In the genomic region with DNA sequence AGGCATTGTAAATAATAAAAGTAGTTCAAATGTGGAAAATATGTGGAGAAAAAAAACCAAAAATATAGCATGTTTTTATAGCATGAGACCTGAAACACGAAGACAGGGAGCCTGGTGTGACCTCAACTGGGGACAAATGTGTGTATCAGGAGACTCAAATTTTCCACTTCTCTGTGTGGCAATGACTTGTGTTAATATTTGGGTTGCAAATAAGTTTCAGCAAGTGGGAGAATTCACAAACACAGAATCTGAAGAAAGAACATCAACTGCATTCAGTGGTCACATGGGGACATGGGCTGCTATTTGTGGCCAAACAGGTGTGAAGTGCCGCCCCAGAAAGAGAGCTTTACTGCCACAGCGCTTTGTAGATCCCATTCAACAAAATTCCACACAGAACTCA, we compare ENCODE assay signal across 25 mouse cellular contexts. TPM values are rescaled to one million over a fixed set of nuclear protein-coding genes. Genes with fewer than 3 reads are reported as not detected.
"Had no signal": no experiment of that assay in that cellular context is flagged by ENCODE, and none has a peak within 500 bp of the region (broad histone marks: within the 10 kb centered on the region; RNA-seq: fewer than 3 reads in every experiment).

No protein-coding gene starts in this region.

- H3K36me3 ChIP-seq: heart, embryonic 12.5 days; hindbrain, embryonic 10.5 days; hindbrain, embryonic 12.5 days; kidney, embryonic 15.5 days; limb, embryonic 10.5 days; limb, embryonic 12.5 days had no signal

- ATAC-seq: hindbrain, embryonic 16.5 days; intestine, embryonic 16.5 days had no signal

- H3K9ac ChIP-seq: heart, embryonic 12.5 days; hindbrain, embryonic 12.5 days; hindbrain, embryonic 14.5 days; kidney, embryonic 15.5 days; limb, embryonic 12.5 days; liver, embryonic 14.5 days had no signal

- H3K4me1 ChIP-seq: heart, embryonic 12.5 days; hindbrain, embryonic 10.5 days; limb, embryonic 10.5 days; limb, embryonic 12.5 days had no signal

- DNase-seq: gastrocnemius, adult 2 months; gastrocnemius, postnatal 10 days; gastrocnemius, postnatal 25 days; heart, adult 2 months; heart, postnatal 10 days; heart, postnatal 4 days; kidney, adult 2 months; kidney, adult 9 months; kidney, postnatal 14 days; kidney, postnatal 36 days; layer of hippocampus, adult 9-11 months; layer of hippocampus, postnatal 36 days had no signal

- H3K27me3 ChIP-seq: heart, embryonic 12.5 days; hindbrain, embryonic 12.5 days; kidney, embryonic 15.5 days; limb, embryonic 12.5 days had no signal

- H3K4me3 ChIP-seq: gastrocnemius, adult 2 months; heart, adult 2 months; heart, embryonic 12.5 days; hindbrain, embryonic 10.5 days; hindbrain, embryonic 12.5 days; kidney, embryonic 15.5 days; left cerebral cortex, adult 2 months; limb, embryonic 10.5 days; limb, embryonic 12.5 days had no signal

- H3K27ac ChIP-seq: gastrocnemius, adult 2 months; heart, adult 2 months; hindbrain, embryonic 10.5 days; hindbrain, embryonic 12.5 days; hindbrain, embryonic 14.5 days; kidney, embryonic 15.5 days; kidney, postnatal 0 days; left cerebral cortex, adult 2 months; limb, embryonic 10.5 days; limb, embryonic 12.5 days; liver, embryonic 14.5 days had no signal

RNA-seq across cellular contexts. Expression of a gene that starts 9.9 kb away (rescaled TPM):
- total RNA-seq: granulocyte monocyte progenitor cell, adult 5-6 weeks had no signal
